Mouse (Mus musculus) cerebellum, postnatal 4 days (tissue): ENCODE data around the gene Rnf130.
"Not testable (repeated sequence)": the region's sequence is repeated elsewhere in the genome, so short reads cannot be mapped to it uniquely, and the experiment has no call there.

Experiments used
- DNase-seq, 2 experiments: peaks; one replicate each; pipeline ENCODE4 v3.0.0; 2022; ENCODE audit warnings: low spot score in 2 of 2, mixed read lengths in 1 of 2

The Rnf130 gene

GRCm38 (mm10) chr11:50086211-50086610 is 61.1 kb downstream of the Rnf130 start:
- no peak for DNase-seq

GRCm38 (mm10) chr11:50089840-50090239 is 64.7 kb downstream of the Rnf130 start:
- DNase-seq, result no peak

DNA sequence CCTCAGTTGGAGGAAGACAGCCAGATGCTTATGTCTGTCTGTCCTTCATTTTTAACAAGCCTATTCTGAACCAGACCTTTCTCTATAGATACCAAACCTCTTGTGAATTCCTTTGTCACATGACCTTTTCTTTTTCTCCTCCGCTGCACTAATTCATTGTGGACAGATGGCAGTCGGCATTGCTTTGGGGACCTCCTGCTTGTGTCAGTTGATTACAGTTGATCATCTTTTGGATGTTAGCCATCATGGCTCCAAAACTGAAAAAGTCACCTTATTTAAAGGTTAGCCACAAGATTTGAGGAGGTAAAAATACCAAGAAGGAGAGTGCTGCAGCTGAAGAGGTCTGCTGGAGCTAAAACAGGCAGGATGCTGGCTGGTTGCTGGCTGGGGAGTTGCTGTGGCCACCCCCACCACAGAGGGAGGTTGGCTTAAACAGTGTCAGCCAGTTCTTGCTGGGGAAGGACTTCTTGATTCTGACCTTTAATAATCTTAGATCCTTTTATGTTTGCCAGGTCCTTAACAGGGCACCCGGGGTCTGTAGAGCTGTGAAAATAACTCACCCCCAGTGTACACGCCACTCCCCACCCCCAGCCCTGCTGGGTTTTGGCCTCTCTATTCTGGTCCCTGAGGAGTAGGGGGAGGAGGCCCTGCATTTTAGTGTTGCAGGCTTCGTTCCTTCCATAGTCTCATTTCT is 66.0 kb downstream of the Rnf130 start:
- peak in 1 of 2 experiments; percentile 33 for DNase-seq

DNA sequence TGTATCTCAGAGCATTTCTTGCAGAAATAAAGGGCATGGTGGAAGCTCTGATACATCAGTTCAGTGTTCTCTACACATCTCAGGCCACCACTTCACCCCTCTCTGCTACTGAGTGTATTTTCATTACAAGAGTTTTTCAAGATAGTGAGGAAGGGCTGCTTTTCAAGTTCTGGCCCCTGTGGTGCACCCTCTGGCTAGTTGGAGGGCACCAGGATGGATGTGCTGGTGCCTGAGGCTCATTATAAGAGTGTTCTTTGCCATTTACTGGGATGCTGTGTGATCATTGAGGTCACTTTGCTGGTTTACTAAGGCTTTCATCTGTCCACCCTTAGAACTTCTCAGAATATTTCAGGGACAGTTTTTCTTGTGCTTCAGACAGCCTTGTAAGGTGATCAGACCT is 66.5 kb downstream of the Rnf130 start:
- no peak for DNase-seq

DNA sequence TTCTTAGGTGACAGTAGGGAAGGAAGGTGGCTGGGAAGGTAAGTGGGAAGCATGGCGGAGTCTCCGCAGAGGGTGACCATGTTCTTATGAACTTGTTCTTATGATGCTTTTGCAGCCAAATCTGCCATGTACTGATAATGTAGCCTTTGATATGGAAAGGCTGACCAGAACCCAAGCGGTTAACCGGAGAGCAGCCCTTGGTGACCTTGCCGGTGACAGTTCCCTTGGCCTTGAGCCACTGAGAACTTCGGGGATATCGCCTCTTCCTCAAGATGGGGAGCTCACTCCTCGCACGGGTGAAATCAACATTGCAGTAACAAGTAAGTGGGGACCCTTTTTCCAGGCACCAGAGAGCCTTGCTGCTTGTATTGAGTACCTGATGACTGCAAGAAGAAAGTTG is 70.5 kb downstream of the Rnf130 start:
- DNase-seq, result no peak

DNA sequence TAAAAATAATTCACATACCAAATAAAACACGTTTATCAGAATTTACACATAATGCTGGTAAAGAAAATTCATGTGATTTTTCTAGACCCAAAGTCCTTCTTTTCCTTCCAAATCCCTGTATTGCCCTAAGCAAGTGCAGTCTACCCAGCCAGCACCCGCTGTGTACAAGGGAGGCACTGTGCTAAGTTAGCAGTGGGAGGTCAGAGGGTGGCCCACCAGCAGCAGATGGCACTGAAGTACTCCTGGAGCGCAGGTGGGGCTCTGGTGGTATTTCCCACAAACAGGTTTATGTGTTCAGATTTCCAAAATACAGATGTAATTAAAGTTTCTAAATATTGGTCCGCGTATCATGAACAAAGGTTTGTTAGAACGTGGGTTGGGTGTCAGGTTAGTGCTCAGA is 71.9 kb downstream of the Rnf130 start:
- no peak for DNase-seq

DNA sequence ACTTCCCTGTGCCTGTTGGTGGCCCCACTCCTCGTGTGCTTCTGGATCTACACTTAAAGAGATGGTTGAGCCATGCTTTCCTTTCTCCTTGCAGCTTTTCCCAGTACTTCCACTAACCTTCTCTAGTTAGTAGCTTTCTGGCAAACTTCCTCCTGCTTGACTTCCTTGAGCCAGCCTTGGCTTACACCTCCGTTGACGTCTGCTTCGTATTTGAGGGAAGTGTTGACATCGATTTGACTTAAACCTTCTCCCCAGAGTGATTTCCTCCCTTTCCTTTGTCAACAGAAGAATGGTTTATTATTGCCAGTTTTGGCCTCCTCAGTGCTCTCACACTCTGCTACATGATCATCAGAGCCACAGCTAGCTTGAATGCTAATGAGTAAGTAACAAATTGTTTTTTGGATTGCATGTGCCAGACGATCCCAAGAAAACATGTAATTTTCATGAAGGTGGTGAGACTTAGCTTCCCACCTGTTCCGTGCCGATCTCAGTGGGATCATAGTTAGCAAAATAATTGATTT is 73.9 kb downstream of the Rnf130 start:
- no peak for DNase-seq

DNA sequence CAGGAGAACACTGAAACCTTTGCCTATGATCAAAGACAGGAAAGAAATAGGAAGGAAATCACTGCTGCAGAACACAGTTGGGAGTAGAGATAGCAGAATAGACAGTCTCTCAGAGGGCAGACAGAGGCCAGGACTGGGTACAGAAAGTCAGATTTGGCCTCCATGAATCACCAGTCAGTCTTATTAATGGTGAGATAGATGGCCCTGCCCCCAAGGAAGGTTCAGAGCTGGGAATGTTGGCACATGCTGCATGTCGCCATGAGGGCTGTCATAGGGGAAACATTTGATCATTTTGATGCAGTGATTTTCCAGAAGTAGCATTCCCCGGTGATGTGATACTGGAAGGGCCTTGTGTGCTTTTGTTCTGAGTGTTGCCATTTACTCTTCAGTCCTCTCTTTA is 74.5 kb downstream of the Rnf130 start:
- no peak for DNase-seq

DNA sequence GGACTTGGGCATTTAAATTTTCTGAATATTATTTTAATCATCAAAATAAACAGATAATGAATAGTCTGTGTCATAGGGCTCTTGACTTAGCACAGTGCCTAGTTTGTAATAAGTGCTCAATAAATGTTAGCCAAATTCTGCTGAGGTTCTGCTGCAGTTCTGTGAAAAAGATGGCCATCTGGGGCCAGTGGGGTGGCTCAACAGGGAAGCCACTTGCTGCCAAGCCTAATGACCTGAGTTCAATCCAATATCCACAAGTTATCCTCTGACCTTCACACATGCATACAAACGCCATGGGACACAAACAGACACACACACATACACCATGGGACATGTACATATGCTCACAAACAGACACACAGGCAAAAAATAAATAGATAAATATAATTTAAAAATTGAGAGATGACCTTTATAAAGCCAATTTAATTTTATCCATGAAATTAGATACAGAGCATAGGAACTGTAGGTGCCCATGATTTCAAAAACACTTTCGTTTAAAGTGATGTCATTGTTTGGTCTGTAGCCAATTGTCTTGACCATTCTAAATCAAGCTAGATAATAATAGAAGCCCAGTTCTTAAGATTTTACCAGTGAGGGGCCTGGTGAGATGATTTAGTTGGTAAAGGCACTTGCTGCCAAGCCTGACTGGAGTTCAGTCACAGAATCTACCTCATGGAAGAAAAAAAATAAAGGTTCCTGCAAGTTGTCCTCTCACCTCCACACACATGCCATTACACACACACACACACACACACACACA is 75.6 kb downstream of the Rnf130 start:
- DNase-seq, result peak in 1 of 2 experiments; percentile 55

- not testable (repeated sequence) for DNase-seq
Measured at GRCm38 (mm10) chr11:50101962-50102361, 76.8 kb downstream of the Rnf130 start.

DNA sequence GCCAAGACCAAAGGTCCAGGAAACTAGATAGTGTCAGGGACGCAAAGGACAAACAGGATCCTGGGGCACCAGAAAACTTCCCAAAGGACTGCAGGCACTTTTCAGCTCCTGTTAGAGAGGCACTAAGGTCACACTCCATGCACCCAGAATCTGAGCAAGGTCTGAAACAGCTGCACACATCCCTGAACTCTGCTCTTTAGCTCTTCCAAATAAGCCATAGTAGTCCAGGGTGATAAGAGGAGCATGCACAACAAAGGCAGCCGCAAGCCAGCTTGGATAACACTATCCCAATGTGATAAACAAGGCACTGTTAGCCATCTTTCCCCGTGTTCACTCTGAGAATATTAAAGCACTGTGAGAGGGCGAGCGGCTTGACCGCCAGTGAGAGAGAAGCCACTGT is 78.9 kb downstream of the Rnf130 start:
- no peak for DNase-seq

- DNase-seq, result no peak
Measured at GRCm38 (mm10) chr11:50105237-50105636, 80.1 kb downstream of the Rnf130 start.

GRCm38 (mm10) chr11:50106024-50106423 is 80.9 kb downstream of the Rnf130 start:
- DNase-seq, result no peak

DNA sequence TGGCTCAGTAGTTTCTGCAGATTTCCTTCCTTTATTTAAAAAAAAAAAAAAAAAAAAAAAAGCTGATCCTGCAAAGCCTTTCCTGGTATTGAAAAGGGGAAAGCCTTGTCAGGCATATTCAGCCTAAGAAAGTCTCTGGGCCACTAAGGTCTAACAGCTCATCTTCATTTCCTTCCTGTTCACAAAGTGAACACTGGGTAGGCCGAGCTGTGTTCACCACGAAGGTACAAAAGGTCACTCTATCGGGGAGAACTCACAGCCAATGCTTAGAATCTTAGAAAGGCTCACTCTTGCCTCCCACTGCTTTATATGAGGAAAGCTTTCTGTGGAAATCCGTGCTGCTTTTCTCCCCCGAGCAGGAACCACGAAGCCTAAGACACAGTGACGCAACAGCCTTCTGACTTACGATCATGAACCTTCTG is 83.7 kb downstream of the Rnf130 start:
- DNase-seq, result no peak

DNA sequence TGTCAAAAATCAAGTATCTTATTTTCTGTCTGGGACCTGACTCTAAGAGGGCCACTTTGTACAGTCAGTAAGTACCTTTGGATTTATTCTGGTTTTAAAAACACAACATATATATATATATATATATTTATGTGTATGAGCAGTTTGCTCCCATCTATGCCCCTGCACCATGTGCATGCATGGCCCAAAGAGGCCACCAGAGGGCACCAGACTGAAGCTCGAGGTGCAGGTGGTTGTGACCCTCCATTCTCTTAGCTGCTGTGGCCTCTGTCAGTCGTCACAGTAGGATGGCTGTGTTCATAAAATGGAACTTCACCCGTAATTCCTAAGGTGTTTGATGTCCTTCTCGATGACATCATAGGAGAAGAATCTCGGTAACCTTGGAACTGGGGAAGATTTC is 89.2 kb downstream of the Rnf130 start:
- peak; percentile 52 to 82 for DNase-seq

- DNase-seq, result peak in 1 of 2 experiments; percentile 16
Measured at GRCm38 (mm10) chr11:50122631-50123081, 97.5 kb downstream of the Rnf130 start.

DNA sequence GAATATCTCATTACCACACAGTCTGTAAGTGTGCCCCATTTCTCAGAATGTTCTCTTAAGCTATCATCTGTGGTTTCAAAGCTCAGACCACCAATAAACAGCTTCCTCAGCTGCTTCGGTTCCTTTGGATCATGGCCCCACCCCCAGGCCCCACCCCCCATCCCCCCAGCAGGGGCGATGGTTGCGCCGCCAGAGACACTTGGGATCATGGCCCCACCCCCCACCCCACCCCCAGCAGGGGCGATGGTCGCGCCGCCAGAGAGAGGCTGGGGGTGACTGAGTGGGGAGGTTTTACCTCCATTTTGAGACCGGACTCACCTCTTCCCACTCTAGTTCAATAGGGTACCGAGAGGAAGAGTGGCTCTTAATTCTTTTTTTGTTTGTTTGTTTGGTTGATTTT is 102.6 kb downstream of the Rnf130 start:
- DNase-seq, result no peak

DNA sequence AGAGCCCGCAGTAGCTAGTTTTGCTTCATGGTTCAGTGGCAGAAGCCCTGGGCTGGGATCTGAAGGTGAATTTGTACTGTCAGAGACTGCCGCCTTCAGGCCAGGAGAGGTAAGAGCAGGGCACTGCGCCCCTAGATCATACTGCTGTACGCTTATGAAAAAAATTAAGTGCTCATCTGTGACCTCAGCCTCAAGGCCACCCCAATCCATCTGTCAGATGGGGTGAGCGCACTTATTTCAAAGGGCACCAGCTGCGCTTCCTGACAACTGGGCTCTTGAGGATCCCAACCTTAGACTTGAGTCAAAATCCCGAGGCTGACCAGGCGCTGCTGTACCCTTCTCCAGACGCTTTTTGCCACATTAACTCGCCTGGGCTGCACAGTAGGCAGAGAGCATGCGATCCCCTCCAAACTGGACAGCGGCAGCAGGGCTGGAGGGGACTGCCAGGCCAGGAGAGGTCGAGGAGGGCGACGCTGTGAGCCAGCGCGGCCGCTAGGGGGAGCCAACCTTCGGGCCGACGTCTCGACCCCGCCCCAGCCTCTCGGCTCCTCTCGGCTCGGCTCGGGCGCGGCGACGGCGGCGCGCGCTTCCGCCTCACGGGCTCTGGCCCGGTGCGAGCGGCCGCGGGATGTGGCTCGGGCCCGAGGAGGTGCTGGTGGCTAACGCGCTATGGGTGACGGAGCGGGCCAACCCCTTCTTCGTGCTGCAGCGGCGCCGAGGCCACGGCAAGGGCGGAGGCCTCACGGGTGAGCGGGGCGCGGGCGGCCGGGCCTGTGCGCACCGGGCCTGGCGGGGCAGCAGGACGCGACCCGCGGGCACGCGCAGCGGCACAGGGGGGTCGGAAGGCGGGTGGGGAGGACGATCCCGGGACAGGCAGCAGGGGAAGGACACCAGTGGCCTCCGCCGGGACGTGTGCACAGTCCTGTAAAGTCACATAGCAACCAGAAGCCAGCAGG is 105.9 kb downstream of the Rnf130 start, which contains the start of gene Tbc1d9b:
Tbc1d9b (plus strand) TSS at position 586 of the 956 bp plus-strand sequence.
- DNase-seq, result peak; percentile 89 to 96

DNA sequence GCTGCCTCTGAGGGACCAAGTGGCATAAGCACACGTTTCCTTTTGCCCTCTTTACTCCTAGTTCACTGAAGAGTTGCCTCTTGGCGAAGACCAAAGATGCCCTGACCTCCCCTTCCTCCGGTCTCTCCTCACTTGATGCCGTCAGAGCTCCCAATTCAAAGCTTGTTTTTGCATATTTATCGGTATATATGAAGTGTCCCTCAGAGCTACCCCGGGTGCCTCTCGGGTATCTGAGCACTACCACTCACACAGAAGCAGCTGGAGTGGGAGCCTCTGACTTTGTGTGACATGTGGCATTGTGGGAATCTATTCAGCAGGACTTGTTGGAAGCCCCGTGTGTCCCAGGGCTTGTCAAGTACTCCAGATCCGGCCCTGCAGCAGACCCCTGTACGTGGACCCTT is 106.7 kb downstream of the Rnf130 start:
- DNase-seq, result no peak

DNA sequence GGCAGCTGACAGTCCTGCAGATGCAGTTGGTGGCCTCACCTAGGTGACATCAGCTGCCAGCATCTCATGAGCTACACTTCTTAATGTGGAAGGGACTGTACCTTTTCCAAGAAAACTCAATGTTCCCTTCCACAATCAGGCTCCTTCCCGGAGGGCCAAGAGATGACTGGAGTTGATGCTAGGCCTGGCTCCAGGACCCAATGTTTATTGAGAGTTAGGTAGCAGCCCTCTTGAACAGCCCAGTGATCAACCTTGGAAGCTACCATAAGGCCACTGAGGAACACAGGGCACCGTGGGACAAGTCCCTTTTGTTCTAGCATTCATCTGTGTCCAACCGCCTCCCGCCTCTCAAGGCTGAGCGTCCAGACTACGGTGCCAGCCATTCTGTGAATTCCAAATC is 107.1 kb downstream of the Rnf130 start:
- no peak for DNase-seq

DNA sequence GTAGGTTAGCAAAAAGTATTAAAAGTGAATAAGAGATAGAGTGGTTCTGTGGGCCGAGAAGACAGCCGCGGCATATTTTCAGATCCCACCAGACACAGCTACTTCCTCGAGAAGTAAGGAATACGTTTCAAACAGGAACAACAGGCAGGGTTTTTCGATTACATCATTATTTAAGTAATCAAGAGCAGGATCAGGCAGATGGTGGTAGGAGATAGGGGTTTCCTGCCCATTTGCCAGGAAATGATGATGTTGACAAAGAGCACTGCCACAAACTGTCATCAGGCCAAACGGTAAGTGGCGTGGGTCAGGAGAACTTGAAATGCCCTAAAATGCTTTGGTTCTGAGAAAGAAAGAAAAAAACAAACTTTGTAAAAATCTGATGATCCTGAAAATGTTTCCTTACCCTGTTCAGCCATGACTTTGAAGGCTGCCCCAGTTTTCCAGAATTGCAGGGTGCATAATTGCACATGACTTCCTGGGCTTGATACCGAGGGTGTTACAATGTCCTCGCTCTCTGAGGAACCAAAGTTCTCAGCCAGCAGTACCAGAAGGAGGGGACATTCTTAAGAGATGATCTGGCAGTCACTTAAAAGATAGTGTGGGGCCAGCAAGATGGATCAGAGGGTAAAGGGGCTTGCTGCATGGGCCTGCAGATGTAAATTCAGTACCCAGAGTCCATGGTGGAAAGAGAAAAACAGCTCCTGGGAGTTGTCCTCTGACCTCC is 109.2 kb downstream of the Rnf130 start:
- DNase-seq, result no peak
